Mouse (Mus musculus): ENCODE data around the gene Sp6. TPM values are rescaled to one million over a fixed set of nuclear protein-coding genes. Genes with fewer than 3 reads are reported as not detected.

The Sp6 gene
- total RNA-seq, 2 experiments from 2014 or later: not detected

- ATAC-seq (replicated peaks; ENCODE audit: poor library complexity): 0 out of 2 replicates have a peak, but pooled peaks have one; percentile 18
Measured at GRCm38 (mm10) chr11:97050944-97051586, 37.9 kb downstream of the Sp6 start.

GRCm38 (mm10) chr11:97052219-97052646 lies 39.0 kb downstream of the Sp6 start:
- peak; percentile 57 for ATAC-seq (replicated peaks; ENCODE audit: poor library complexity)

- no peak for ATAC-seq (replicated peaks; ENCODE audit: poor library complexity)
Measured at GRCm38 (mm10) chr11:97063274-97063920, 50.2 kb downstream of the Sp6 start.

GRCm38 (mm10) chr11:97063921-97064295 lies 50.7 kb downstream of the Sp6 start:
- ATAC-seq (replicated peaks; ENCODE audit: poor library complexity): no peak

- ATAC-seq (replicated peaks; ENCODE audit: poor library complexity): no peak
Measured at GRCm38 (mm10) chr11:97065538-97066295, 52.5 kb downstream of the Sp6 start.

GRCm38 (mm10) chr11:97066656-97067360 lies 53.6 kb downstream of the Sp6 start:
- no peak for ATAC-seq (replicated peaks; ENCODE audit: poor library complexity)

DNA sequence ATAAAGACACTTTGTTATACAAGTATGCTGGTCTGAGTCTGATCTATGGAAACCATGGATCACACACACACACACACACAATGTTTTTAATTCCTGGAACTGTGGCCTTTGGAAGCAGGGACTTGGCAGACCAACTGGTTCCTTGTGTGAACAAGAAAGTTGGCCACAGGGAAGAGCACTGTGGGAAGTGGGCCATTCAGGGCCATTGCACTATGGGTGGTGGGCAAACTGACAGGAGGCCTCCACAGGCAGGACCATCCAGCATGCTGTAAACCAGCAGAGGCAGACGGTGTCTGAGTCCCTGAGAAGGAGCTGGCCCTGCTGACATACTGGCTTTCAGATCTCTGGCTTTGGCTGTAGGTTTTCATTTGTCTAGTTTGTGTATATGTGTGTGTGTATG lies 56.1 kb downstream of the Sp6 start:
- ATAC-seq (replicated peaks; ENCODE audit: poor library complexity): no peak

- ATAC-seq (replicated peaks; ENCODE audit: poor library complexity): no peak
Measured at GRCm38 (mm10) chr11:97069770-97070169, 56.6 kb downstream of the Sp6 start.

- ATAC-seq (replicated peaks; ENCODE audit: poor library complexity): no peak
Measured at GRCm38 (mm10) chr11:97071129-97071528, 57.9 kb downstream of the Sp6 start.

DNA sequence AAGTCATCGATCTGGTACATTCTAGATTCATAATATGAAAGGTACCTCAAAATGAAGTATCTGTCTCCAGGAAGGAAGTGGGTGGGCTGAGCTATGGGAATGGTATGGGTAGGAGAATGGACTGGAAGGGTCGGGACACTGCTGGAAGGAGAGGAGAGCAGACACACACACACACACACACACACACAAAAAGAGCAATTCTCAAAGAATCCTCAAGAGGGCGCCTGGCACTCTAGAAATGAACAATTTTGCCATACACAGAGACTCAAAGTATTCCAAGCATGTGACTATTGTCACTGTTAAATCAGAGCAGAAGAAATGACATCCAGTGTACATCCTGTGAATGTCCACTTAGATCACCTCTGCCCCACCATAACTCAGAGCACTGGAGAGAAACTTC lies 59.3 kb downstream of the Sp6 start:
- peak; percentile 72 for ATAC-seq (replicated peaks; ENCODE audit: poor library complexity)

DNA sequence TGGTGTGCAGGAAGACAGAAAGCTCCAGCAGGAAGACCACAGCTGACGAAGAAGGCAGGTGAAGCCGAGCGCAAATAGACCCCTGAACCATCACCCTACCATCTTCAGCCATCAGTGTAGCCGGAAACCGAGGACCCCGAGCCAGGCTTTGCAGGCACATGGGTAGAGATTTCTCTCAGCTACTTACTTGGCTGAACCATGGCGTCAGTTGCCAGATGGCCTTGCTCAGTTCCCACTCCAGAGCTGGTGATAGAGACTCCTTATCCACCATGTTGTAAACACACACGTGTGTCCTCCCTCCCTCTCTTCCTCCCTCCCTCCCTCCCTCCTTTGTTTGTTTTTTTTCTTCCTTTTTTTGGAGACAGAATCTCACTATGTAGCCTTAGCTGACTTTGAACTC lies 61.0 kb downstream of the Sp6 start:
- no peak for ATAC-seq (replicated peaks; ENCODE audit: poor library complexity)

Other genes starting within 250 kb of the Sp6 start
- gene Snx11, start 235.8 kb upstream of the Sp6 start, total RNA-seq (2015): 8.6 and 9.6 TPM in 2 replicates
- gene Snx11, start 235.8 kb upstream of the Sp6 start, total RNA-seq (2017): 16.9 and 17.3 TPM in 2 replicates
- 61.3 and 70.5 TPM in 2 replicates for gene Cbx1, start 224.3 kb upstream of the Sp6 start, total RNA-seq (2015)
- 94.4 and 116 TPM in 2 replicates for gene Cbx1, start 224.3 kb upstream of the Sp6 start, total RNA-seq (2017)
- gene Nfe2l1, start 183.4 kb upstream of the Sp6 start, total RNA-seq (2015): 39.0 and 39.8 TPM in 2 replicates
- 41.0 and 42.5 TPM in 2 replicates for gene Nfe2l1, start 183.4 kb upstream of the Sp6 start, total RNA-seq (2017)
- gene Copz2, start 163.5 kb upstream of the Sp6 start, total RNA-seq (2015): 6.2 and 6.5 TPM in 2 replicates
- 3.3 and 4.0 TPM in 2 replicates for gene Copz2, start 163.5 kb upstream of the Sp6 start, total RNA-seq (2017)
- gene Cdk5rap3, start 96.9 kb upstream of the Sp6 start, total RNA-seq (2015): 30.3 and 31.4 TPM in 2 replicates
- 70.1 and 74.3 TPM in 2 replicates for gene Cdk5rap3, start 96.9 kb upstream of the Sp6 start, total RNA-seq (2017)
- not detected in 2 replicates for gene Prr15l, start 85.3 kb upstream of the Sp6 start, total RNA-seq (2015)
- not detected in 2 replicates for gene Prr15l, start 85.3 kb upstream of the Sp6 start, total RNA-seq (2017)
- gene Pnpo, start 69.4 kb upstream of the Sp6 start, total RNA-seq (2015): 22.5 and 23.0 TPM in 2 replicates
- gene Pnpo, start 69.4 kb upstream of the Sp6 start, total RNA-seq (2017): 36.3 and 38.7 TPM in 2 replicates
- 21.0 and 27.4 TPM in 2 replicates for gene Sp2, start 30.4 kb upstream of the Sp6 start, total RNA-seq (2015)
- 2.3 and 2.8 TPM in 2 replicates for gene Sp2, start 30.4 kb upstream of the Sp6 start, total RNA-seq (2017)
- 3.0 and 4.2 TPM in 2 replicates for gene Scrn2, start 16.5 kb downstream of the Sp6 start, total RNA-seq (2015)
- gene Scrn2, start 16.5 kb downstream of the Sp6 start, total RNA-seq (2017): 18.3 and 21.1 TPM in 2 replicates
- gene Lrrc46, start 28.0 kb downstream of the Sp6 start, total RNA-seq (2015): 0.64 and 0.69 TPM in 2 replicates
- not detected in 2 replicates for gene Lrrc46, start 28.0 kb downstream of the Sp6 start, total RNA-seq (2017)
- 32.1 and 34.0 TPM in 2 replicates for gene Mrpl10, start 28.2 kb downstream of the Sp6 start, total RNA-seq (2015)
- 19.7 and 24.5 TPM in 2 replicates for gene Mrpl10, start 28.2 kb downstream of the Sp6 start, total RNA-seq (2017)
- gene Osbpl7, start 37.2 kb downstream of the Sp6 start, total RNA-seq (2015): 8.5 and 9.7 TPM in 2 replicates
- gene Osbpl7, start 37.2 kb downstream of the Sp6 start, total RNA-seq (2017): 8.3 and 10.5 TPM in 2 replicates
- gene Tbx21, start 101.9 kb downstream of the Sp6 start, total RNA-seq (2015): not detected in 2 replicates
- not detected in 2 replicates for gene Tbx21, start 101.9 kb downstream of the Sp6 start, total RNA-seq (2017)
- gene Tbkbp1, start 138.1 kb downstream of the Sp6 start, total RNA-seq (2015): 3.6 and 4.1 TPM in 2 replicates
- gene Tbkbp1, start 138.1 kb downstream of the Sp6 start, total RNA-seq (2017): 2.5 and 5.8 TPM in 2 replicates
- 156 and 175 TPM in 2 replicates for gene Kpnb1, start 174.5 kb downstream of the Sp6 start, total RNA-seq (2015)
- gene Kpnb1, start 174.5 kb downstream of the Sp6 start, total RNA-seq (2017): 312 and 387 TPM in 2 replicates

Data from megakaryocyte progenitor cell, adult 5-6 weeks (primary cell).